Mouse (Mus musculus) liver, adult 2 months (tissue): ENCODE results near the gene Tbc1d10c. TPM values are rescaled to one million over a fixed set of nuclear protein-coding genes. Genes with fewer than 3 reads are reported as not detected.

Source experiments
- DNase-seq: peaks from one replicate; pipeline ENCODE4 v3.0.0-alpha.2; 2011; ENCODE audit warnings: low read depth, low spot score; ENCODE audit errors: extremely low read depth
- H3K27ac ChIP-seq: fragments of 200-500 bp; replicated peaks from 2 replicates; pipeline ENCODE4 v1.5.1; 2012; ENCODE audit warnings: low read depth, mild to moderate bottlenecking, control low read depth, inconsistent platforms, low read length; ENCODE audit not compliant: insufficient read depth
- H3K27me3 ChIP-seq: fragments of 200-500 bp; 2 replicates; pipeline ENCODE4 v1.6.1; 2012; ENCODE audit warnings: mild to moderate bottlenecking, moderate library complexity, low read length, inconsistent platforms; ENCODE audit not compliant: control insufficient read depth, insufficient read depth
- H3K36me3 ChIP-seq: fragments of 200-500 bp; 2 replicates; pipeline ENCODE4 v1.6.1; 2012; ENCODE audit warnings: low read length, inconsistent platforms; ENCODE audit not compliant: control insufficient read depth, insufficient read depth
- H3K4me1 ChIP-seq: fragments of 200-500 bp; 2 replicates; pipeline ENCODE4 v1.6.1; 2011; ENCODE audit warnings: low read length; ENCODE audit not compliant: control insufficient read depth, insufficient read depth
- H3K4me3 ChIP-seq: fragments of 200-500 bp; 2 replicates; pipeline ENCODE4 v1.5.1; 2011; ENCODE audit warnings: low read depth, mild to moderate bottlenecking, control low read depth, low read length, moderate library complexity; ENCODE audit not compliant: insufficient read depth
- H3K79me2 ChIP-seq: fragments of 200-500 bp; 2 replicates; pipeline ENCODE4 v1.6.1; 2012; ENCODE audit warnings: inconsistent platforms, mild to moderate bottlenecking, low read length, moderate library complexity; ENCODE audit not compliant: control insufficient read depth, insufficient read depth
- H3K9ac ChIP-seq: fragments of 200-500 bp; 2 replicates; pipeline ENCODE4 v1.6.1; 2012; ENCODE audit warnings: low read depth, mild to moderate bottlenecking, control low read depth, inconsistent platforms, low read length
- CTCF ChIP-seq: fragments of 200-500 bp; IDR thresholded peaks from 2 replicates; pipeline ENCODE4 v1.5.1; 2011; ENCODE audit warnings: low read depth, low read length, control low read depth
- POLR2A ChIP-seq: fragments of 200-500 bp; IDR thresholded peaks from 2 replicates; pipeline ENCODE4 v1.6.1; 2011; ENCODE audit warnings: low read length, control low read depth; ENCODE audit not compliant: insufficient read depth; ENCODE audit errors: extremely low read depth
- WGBS: fragments of 180-500 bp; shearing (Covaris S2); methylation state at CpG from one replicate; pipeline ENCODE4 v1.1.7; 2018; 5-methylcytosine and 5-hydroxymethylcytosine counted together
- polyA plus RNA-seq: library from polyadenylated mRNA; depleted of rRNA; stranded (reverse); fragments of >200 nt; gene quantifications from 2 replicates; pipeline ENCODE4 v1.2.3, GENCODE M21; 2012; rRNA removed
- total RNA-seq: library from RNA; depleted of rRNA; stranded (reverse); fragments of >200 nt; gene quantifications from 2 replicates; pipeline ENCODE4 v1.2.3, GENCODE M21; 2014; rRNA removed

Gene Tbc1d10c
- total RNA-seq (0.46 and 1.4 TPM in 2 replicates), polyA plus RNA-seq (1.7 and 2.2 TPM in 2 replicates)

DNA sequence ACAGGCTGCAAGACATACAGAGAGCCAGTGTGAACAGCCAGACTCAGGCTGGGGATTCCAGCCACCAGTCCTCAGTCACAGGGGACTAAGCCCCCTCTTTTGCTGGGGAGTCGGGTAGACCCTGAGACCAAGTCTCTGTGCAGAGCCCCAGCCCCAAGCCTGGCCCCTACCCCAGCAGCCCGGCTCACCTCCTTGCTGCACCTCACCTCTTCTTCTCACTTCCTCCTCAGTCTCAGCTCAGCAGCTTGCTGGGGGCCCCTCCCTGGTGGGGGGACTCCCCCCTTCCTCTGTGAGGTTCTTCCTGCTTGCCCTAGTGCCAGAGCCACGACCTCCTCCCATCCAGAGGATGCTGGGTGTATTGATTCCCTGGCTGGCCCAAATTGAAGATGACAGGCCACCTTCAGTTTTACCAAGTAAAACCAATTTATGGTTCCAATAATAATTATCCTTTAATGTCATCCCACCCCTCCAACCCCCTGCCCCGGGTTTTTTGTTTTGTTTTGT is at the start of gene Tbc1d10c:
TSS of gene Tbc1d10c (minus strand) at position 454 of the 504 bp plus-strand sequence.
- DNase-seq, result no peak
- Histone ChIP-seq H3K27me3 (no peaks in the 10 kb centered on the region), H3K36me3 (peaks cover 6% of the 10 kb centered on the region; the same call in 1 of the 2 replicates), H3K79me2 (peaks cover 14% of the 10 kb centered on the region), H3K4me3 (peak within 1 kb of the TSS; percentile 96), H3K9ac (peak within 1 kb of the TSS; percentile 96), H3K4me1 (peaks cover 24% of the 10 kb centered on the region), H3K27ac (peak within 1 kb of the TSS; percentile 73)
- 51% methylated on average over 4 of the region's 4 CpGs for WGBS
- TF ChIP-seq POLR2A (no peak), CTCF (no peak)

- H3K27ac ChIP-seq, result no peak overlapping the region
- peaks cover 2% of the 10 kb centered on the region for H3K4me1 ChIP-seq
- no peaks in the 10 kb centered on the region for H3K27me3 ChIP-seq
- no peaks in the 10 kb centered on the region for H3K79me2 ChIP-seq
- 24% methylated on average over 8 of the region's 8 CpGs for WGBS
- no peak overlapping the region for H3K4me3 ChIP-seq
- H3K9ac ChIP-seq, result no peak overlapping the region
- no peaks in the 10 kb centered on the region for H3K36me3 ChIP-seq
- TF ChIP-seq POLR2A (no peak), CTCF (no peak)
- peak; percentile 30 for DNase-seq
Observed at GRCm38 (mm10) chr19:4240247-4240668, 49.2 kb upstream of the Tbc1d10c start.

DNA sequence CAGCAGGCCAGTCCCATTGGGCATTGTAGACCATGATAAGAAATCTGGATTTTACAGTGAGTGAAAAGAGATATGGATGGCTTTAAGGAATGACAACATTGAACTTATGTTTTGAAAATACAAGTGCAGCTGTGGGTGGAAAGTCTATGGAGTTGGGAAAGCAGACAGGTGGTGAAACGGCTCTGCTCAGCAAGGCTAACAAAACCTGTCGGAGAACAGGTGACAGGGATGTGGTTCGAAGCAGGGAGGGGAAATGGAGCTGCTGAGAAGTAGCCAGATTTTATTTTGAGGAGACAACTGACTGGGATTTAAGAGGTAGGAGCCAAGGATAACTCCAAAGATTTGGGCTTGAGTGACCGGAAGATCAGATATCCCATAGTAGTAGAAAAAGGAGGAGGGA is 43.5 kb upstream of the Tbc1d10c start:
- no peaks in the 10 kb centered on the region; the same call in 1 of the 2 replicates for H3K4me1 ChIP-seq
- TF ChIP-seq POLR2A (no peak), CTCF (no peak)
- H3K36me3 ChIP-seq, result no peaks in the 10 kb centered on the region
- no peak overlapping the region for H3K9ac ChIP-seq
- H3K79me2 ChIP-seq, result no peaks in the 10 kb centered on the region
- H3K27me3 ChIP-seq, result no peaks in the 10 kb centered on the region
- no peak for DNase-seq
- WGBS, result 87% methylated on average over 4 of the region's 4 CpGs
- H3K27ac ChIP-seq, result no peak overlapping the region
- no peak overlapping the region for H3K4me3 ChIP-seq

DNA sequence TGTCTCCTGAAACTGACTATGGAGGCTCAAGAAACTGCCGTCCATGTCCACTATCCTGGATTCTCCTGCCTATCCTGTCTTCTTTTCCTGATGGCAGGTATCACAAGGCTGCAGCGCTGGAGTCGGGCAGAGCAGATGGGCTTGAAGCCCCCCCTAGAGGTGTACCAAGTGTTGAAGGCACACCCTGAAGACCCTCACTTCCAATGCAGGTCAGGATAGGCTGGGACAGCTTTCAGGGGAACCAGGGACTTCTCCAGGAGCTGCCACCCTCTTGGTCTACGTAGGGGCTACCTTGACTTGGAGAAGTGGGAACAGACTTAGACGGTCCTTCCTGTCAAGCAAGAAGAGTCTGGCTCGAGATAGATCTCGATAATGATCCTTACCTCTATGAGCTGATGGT is 41.6 kb upstream of the Tbc1d10c start:
- no peak overlapping the region for H3K9ac ChIP-seq
- no peaks in the 10 kb centered on the region for H3K79me2 ChIP-seq
- no peak for TF ChIP-seq CTCF
- no peak for TF ChIP-seq POLR2A
- H3K36me3 ChIP-seq, result no peaks in the 10 kb centered on the region
- H3K4me1 ChIP-seq, result no peaks in the 10 kb centered on the region; the same call in 1 of the 2 replicates
- DNase-seq, result no peak
- H3K4me3 ChIP-seq, result no peak overlapping the region
- H3K27me3 ChIP-seq, result no peaks in the 10 kb centered on the region
- no peak overlapping the region; the same call in 1 of the 2 replicates for H3K27ac ChIP-seq
- WGBS, result 86% methylated on average over 7 of the region's 7 CpGs

- H3K36me3 ChIP-seq, result no peaks in the 10 kb centered on the region
- no peaks in the 10 kb centered on the region for H3K27me3 ChIP-seq
- DNase-seq, result peak; percentile 71
- TF ChIP-seq CTCF, result no peak
- TF ChIP-seq POLR2A, result no peak
- 0% methylated on average over 2 of the region's 2 CpGs for WGBS
- peak overlapping the region; percentile 78 for H3K4me3 ChIP-seq
- H3K4me1 ChIP-seq, result no peaks in the 10 kb centered on the region; the same call in 1 of the 2 replicates
- H3K27ac ChIP-seq, result peak overlapping the region; percentile 94
- H3K9ac ChIP-seq, result peak overlapping the region; percentile 81
- no peaks in the 10 kb centered on the region for H3K79me2 ChIP-seq
Observed at GRCm38 (mm10) chr19:4232186-4232572, 41.1 kb upstream of the Tbc1d10c start.

DNA sequence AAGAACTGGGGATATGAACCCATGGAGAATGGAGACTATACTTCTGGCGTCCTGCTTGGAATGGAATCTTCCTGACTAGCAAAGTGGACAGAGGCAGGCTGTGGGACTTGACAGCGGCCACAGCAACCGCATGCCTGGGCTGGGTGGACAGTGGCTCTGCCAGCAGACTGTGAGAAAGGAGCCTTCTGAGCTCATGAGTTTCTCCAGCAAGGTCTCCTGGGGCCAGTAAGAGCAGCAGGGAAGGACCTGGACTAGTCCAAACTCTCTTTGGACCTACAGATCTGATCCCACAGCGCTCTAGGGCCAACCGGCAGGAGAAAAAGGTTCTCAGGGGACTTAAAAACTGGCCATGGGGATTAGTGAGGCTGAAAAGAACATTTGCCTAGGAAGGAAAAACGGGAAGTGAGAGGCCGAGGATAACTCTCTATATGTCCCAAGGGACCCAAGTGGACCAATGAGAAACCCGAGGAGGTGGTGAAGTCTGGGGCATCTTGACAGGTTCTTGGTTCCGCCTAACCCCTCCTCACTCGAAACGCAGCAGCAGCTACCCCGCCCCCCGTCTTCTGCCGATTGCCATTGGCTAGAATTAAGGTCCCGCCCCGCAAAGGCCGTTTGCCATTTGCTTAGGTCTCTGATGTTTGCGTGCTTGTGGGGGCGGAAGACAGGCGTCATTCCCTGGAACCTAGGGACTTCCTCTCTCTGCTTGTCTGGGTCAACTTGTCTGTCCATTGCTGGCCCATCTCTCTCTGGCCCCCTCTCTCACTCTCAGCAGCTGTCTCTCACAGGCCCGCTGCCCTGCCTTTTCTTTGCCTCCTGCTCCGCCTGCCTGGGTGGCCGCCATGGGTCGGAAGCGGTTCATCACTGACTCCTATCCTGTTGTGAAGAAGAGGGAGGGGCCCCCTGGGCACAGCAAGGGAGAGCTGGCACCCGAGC is 40.4 kb upstream of the Tbc1d10c start, which contains the start of gene Pold4:
TSS of gene Pold4 (plus strand) at position 647 of the 933 bp plus-strand sequence.
- Histone ChIP-seq H3K9ac (peak within 1 kb of the TSS; percentile 81), H3K36me3 (no peaks in the 10 kb centered on the region), H3K79me2 (no peaks in the 10 kb centered on the region), H3K27ac (peak within 1 kb of the TSS; percentile 94), H3K4me3 (peak within 1 kb of the TSS; percentile 78), H3K4me1 (no peaks in the 10 kb centered on the region; the same call in 1 of the 2 replicates), H3K27me3 (no peaks in the 10 kb centered on the region)
- TF ChIP-seq CTCF (no peak), POLR2A (peak; percentile 63; the same call in 1 of the 2 replicates)
- WGBS, result 10% methylated on average over 26 of the region's 26 CpGs
- peak; percentile 87 for DNase-seq
